Mouse (Mus musculus) CH12.LX (cell line): ENCODE measurements at regions not wholly inside any gene's neighbourhood (a gene's known extent, or its start where the extent isn't known, plus 50 kb on each side); places are given as distances from the start of the nearest gene placed in this dataset.

Source experiments
- DNase-seq: peaks from one replicate; pipeline ENCODE4 v3.0.0-alpha.2; 2013; ENCODE audit errors: extremely low read depth
- H3K27ac ChIP-seq: 2 replicates; pipeline ENCODE4 v1.5.1; 2012; ENCODE audit warnings: low read depth, mild to moderate bottlenecking, control low read depth, moderate library complexity; ENCODE audit not compliant: insufficient read depth
- H3K27me3 ChIP-seq: replicated peaks from 2 replicates; pipeline ENCODE3; 2012; ENCODE audit warnings: inconsistent platforms
- H3K36me3 ChIP-seq, 2 experiments: replicated peaks in 1 of 2; 2 replicates each; pipeline versions ENCODE3 to v1.6.1; 2012; ENCODE audit warnings: inconsistent platforms in 1 of 2, low read length in 1 of 2, mild to moderate bottlenecking in 1 of 2, mixed read lengths in 1 of 2, moderate library complexity in 1 of 2; ENCODE audit not compliant: control insufficient read depth in 1 of 2, insufficient read depth in 1 of 2
- H3K4me1 ChIP-seq, 2 experiments: 2 replicates each; pipeline ENCODE4 v1.6.1; 2012; ENCODE audit warnings: inconsistent platforms in 1 of 2, moderate library complexity in 1 of 2; ENCODE audit not compliant: insufficient read depth in 2 of 2, control insufficient read depth in 1 of 2
- H3K4me2 ChIP-seq: 2 replicates; pipeline ENCODE4 v1.6.1; 2012; ENCODE audit warnings: low read depth, mild to moderate bottlenecking, control low read depth; ENCODE audit not compliant: poor library complexity, insufficient read depth, severe bottlenecking
- H3K4me3 ChIP-seq, 3 experiments: fragments of 150-350 bp in 1 of 3; sonication (generic) in 1 of 3; replicated peaks in 1 of 3; 2 replicates each; pipeline versions ENCODE3 to v1.5.1; 2011 to 2012; ENCODE audit warnings: low read depth in 2 of 3, low read length in 2 of 3, mild to moderate bottlenecking in 2 of 3, moderate library complexity in 2 of 3, control low read depth in 1 of 3, improper control_type of control experiment in 1 of 3, inconsistent platforms in 1 of 3, mixed read lengths in 1 of 3; ENCODE audit not compliant: poor library complexity in 1 of 3
- H3K79me2 ChIP-seq: replicated peaks from 2 replicates; pipeline ENCODE4 v1.6.1; 2012; ENCODE audit warnings: mild to moderate bottlenecking, moderate library complexity; ENCODE audit not compliant: control insufficient read depth, poor library complexity, insufficient read depth, severe bottlenecking; ENCODE audit errors: extremely low read depth
- H3K9ac ChIP-seq: 2 replicates; pipeline ENCODE4 v1.6.1; 2012; ENCODE audit warnings: low read depth, mild to moderate bottlenecking, control low read depth, moderate library complexity; ENCODE audit not compliant: insufficient read depth
- H3K9me3 ChIP-seq: replicated peaks from 2 replicates; pipeline ENCODE3; 2012; ENCODE audit warnings: low read length, inconsistent platforms, mixed read lengths
- BHLHE40 ChIP-seq: IDR thresholded peaks from 2 replicates; pipeline ENCODE4 v1.6.1; 2011; ENCODE audit warnings: mild to moderate bottlenecking, low read depth, low read length, improper control_type of control experiment
- CHD1 ChIP-seq: IDR thresholded peaks from 2 replicates; pipeline ENCODE4 v1.6.1; 2012; ENCODE audit warnings: low read depth, low read length, improper control_type of control experiment, inconsistent platforms
- CHD2 ChIP-seq: IDR thresholded peaks from 2 replicates; pipeline ENCODE4 v1.6.1; 2011; ENCODE audit warnings: low read length, improper control_type of control experiment
- CTCF ChIP-seq, 2 experiments: IDR thresholded peaks in 1 of 2; conservative IDR thresholded peaks in 1 of 2; 2 replicates each; pipeline ENCODE4 v1.5.1; 2011 to 2012; ENCODE audit warnings: low read depth in 2 of 2, low read length in 2 of 2, improper control_type of control experiment in 1 of 2, inconsistent platforms in 1 of 2, mild to moderate bottlenecking in 1 of 2, moderate library complexity in 1 of 2
- E2F4 ChIP-seq: IDR thresholded peaks from 2 replicates; pipeline ENCODE4 v1.6.1; 2011; ENCODE audit warnings: low read depth, low read length, improper control_type of control experiment; ENCODE audit not compliant: insufficient replicate concordance
- ELF1 ChIP-seq: IDR thresholded peaks from 2 replicates; pipeline ENCODE4 v1.6.1; 2014; ENCODE audit warnings: low read depth, mild to moderate bottlenecking, inconsistent platforms, low read length, improper control_type of control experiment
- EP300 ChIP-seq: IDR thresholded peaks from 2 replicates; pipeline ENCODE4 v1.6.1; 2011; ENCODE audit warnings: low read length, improper control_type of control experiment
- GABPA ChIP-seq: IDR thresholded peaks from 2 replicates; pipeline ENCODE4 v1.6.1; 2012; ENCODE audit warnings: low read depth, low read length, improper control_type of control experiment, inconsistent platforms; ENCODE audit not compliant: insufficient replicate concordance
- HCFC1 ChIP-seq: IDR thresholded peaks from 2 replicates; pipeline ENCODE4 v1.6.1; 2012; ENCODE audit warnings: low read depth, mild to moderate bottlenecking, inconsistent platforms, low read length, improper control_type of control experiment
- IRF4 ChIP-seq: IDR thresholded peaks from 2 replicates; pipeline ENCODE4 v1.6.1; 2014; ENCODE audit warnings: low read depth, mild to moderate bottlenecking, inconsistent platforms, low read length, improper control_type of control experiment
- JUND ChIP-seq: conservative IDR thresholded peaks from 2 replicates; pipeline ENCODE4 v1.6.1; 2011; ENCODE audit warnings: low read depth, low read length, improper control_type of control experiment
- KAT2A ChIP-seq: IDR thresholded peaks from 2 replicates; pipeline ENCODE4 v1.6.1; 2012; ENCODE audit warnings: low read length, improper control_type of control experiment, inconsistent platforms; ENCODE audit not compliant: insufficient replicate concordance
- MAFK ChIP-seq: IDR thresholded peaks from 2 replicates; pipeline ENCODE4 v1.6.1; 2011; ENCODE audit warnings: low read length, improper control_type of control experiment; ENCODE audit not compliant: insufficient replicate concordance
- MAX ChIP-seq: IDR thresholded peaks from 2 replicates; pipeline ENCODE4 v1.6.1; 2011; ENCODE audit warnings: low read length, improper control_type of control experiment
- MYC ChIP-seq: IDR thresholded peaks from 2 replicates; pipeline ENCODE4 v1.6.1; 2011; ENCODE audit warnings: low read depth, mild to moderate bottlenecking, improper control_type of control experiment, low read length
- NRF1 ChIP-seq: IDR thresholded peaks from 2 replicates; pipeline ENCODE4 v1.6.1; 2014; ENCODE audit warnings: low read depth, mild to moderate bottlenecking, inconsistent platforms, low read length, improper control_type of control experiment, moderate library complexity
- PAX5 ChIP-seq: IDR thresholded peaks from 2 replicates; pipeline ENCODE4 v1.6.1; 2012; ENCODE audit warnings: low read length, inconsistent platforms, mixed read lengths
- POLR2A ChIP-seq: IDR thresholded peaks from 2 replicates; pipeline ENCODE4 v1.6.1; 2011; ENCODE audit warnings: low read depth, mild to moderate bottlenecking, improper control_type of control experiment, low read length
- POLR2AphosphoS2 ChIP-seq: IDR thresholded peaks from 2 replicates; pipeline ENCODE4 v1.6.1; 2011; ENCODE audit warnings: low read depth, low read length, improper control_type of control experiment
- SMC3 ChIP-seq: IDR thresholded peaks from 2 replicates; pipeline ENCODE4 v1.6.1; 2011; ENCODE audit warnings: low read depth, low read length, improper control_type of control experiment
- TBP ChIP-seq: conservative IDR thresholded peaks from 2 replicates; pipeline ENCODE4 v1.6.1; 2011; ENCODE audit warnings: low read depth, low read length, improper control_type of control experiment
- UBTF ChIP-seq: IDR thresholded peaks from 2 replicates; pipeline ENCODE4 v1.6.1; 2012; ENCODE audit warnings: low read depth, mild to moderate bottlenecking, inconsistent platforms, low read length, improper control_type of control experiment, moderate library complexity
- USF1 ChIP-seq: IDR thresholded peaks from 2 replicates; pipeline ENCODE4 v1.6.1; 2014; ENCODE audit warnings: low read depth, mild to moderate bottlenecking, inconsistent platforms, low read length, improper control_type of control experiment
- USF2 ChIP-seq: conservative IDR thresholded peaks from 2 replicates; pipeline ENCODE4 v1.6.1; 2011; ENCODE audit warnings: low read depth, low read length, improper control_type of control experiment
- ZC3H11A ChIP-seq: IDR thresholded peaks from 2 replicates; pipeline ENCODE4 v1.6.1; 2012; ENCODE audit warnings: low read depth, mild to moderate bottlenecking, inconsistent platforms, low read length, improper control_type of control experiment
- ZKSCAN1 ChIP-seq: IDR thresholded peaks from 2 replicates; pipeline ENCODE4 v1.6.1; 2012; ENCODE audit warnings: low read depth, inconsistent platforms, low read length, improper control_type of control experiment, borderline replicate concordance
- ZNF384 ChIP-seq: IDR thresholded peaks from 2 replicates; pipeline ENCODE4 v1.6.1; 2012; ENCODE audit warnings: low read depth, low read length, improper control_type of control experiment, inconsistent platforms
- dilution Hi-C: fragments of 300-500 bp; cut with MboI; formaldehyde crosslinking; loops from 2 replicates; pipeline ENCODE4 v1.14.3; 2020; ENCODE audit warnings: low sequenced_read_pairs; ENCODE audit not compliant: extremely low pct_unique_long_range_greater_than_20kb, extremely low pct_ligation_motif_present
- in situ Hi-C: fragments of 300-500 bp; cut with MboI; formaldehyde crosslinking; loops from 3 replicates; pipeline ENCODE4 v1.14.3; 2019; ENCODE audit warnings: low sequenced_read_pairs, low pct_ligation_motif_present, low pct_unique_long_range_greater_than_20kb, mixed read lengths

GRCm38 (mm10) chr4:82218616-82219015 lies 486.9 kb downstream of the Nfib start:
- H3K4me2 ChIP-seq, result no peak overlapping the region
- no peaks in the 10 kb centered on the region for H3K27me3 ChIP-seq
- no peaks in the 10 kb centered on the region for H3K4me1 ChIP-seq
- in situ Hi-C loops, result no loop called here
- H3K36me3 ChIP-seq, result no peaks in the 10 kb centered on the region
- DNase-seq, result no peak
- H3K9me3 ChIP-seq, result no peaks in the 10 kb centered on the region
- dilution Hi-C loops, result no loop called here
- no peak overlapping the region for H3K27ac ChIP-seq
- TF ChIP-seq MAFK (no peak), ZKSCAN1 (no peak), ZNF384 (no peak), SMC3 (no peak), GABPA (no peak), ZC3H11A (no peak), MYC (no peak), CHD1 (no peak), KAT2A (no peak), BHLHE40 (no peak), CTCF (conservative IDR thresholded peaks at IDR 0.05 in 1 of 2, IDR thresholded peaks at IDR 0.05 in 1 of 2; ENCODE audit: low read depth in 2 of 2, low read length in 2 of 2) (no peak), CHD2 (no peak), POLR2AphosphoS2 (no peak), ELF1 (no peak), PAX5 (no peak), HCFC1 (no peak)
- H3K9ac ChIP-seq, result no peak overlapping the region
- H3K4me3 ChIP-seq, result no peak overlapping the region
- H3K79me2 ChIP-seq, result no peaks in the 10 kb centered on the region

- Histone ChIP-seq H3K9me3 (peaks cover 2% of the 10 kb centered on the region), H3K4me3 (no peak overlapping the region), H3K4me1 (peaks cover 0 to 5% of the 10 kb centered on the region in 2 experiments; a peak in 2 of 4 replicates), H3K36me3 (no peaks in the 10 kb centered on the region), H3K4me2 (no peak overlapping the region), H3K27me3 (no peaks in the 10 kb centered on the region), H3K9ac (no peak overlapping the region), H3K79me2 (no peaks in the 10 kb centered on the region), H3K27ac (no peak overlapping the region)
- in situ Hi-C loops (no loop called here), dilution Hi-C loops (no loop called here)
- no peak for TF ChIP-seq UBTF
- no peak for TF ChIP-seq EP300
- TF ChIP-seq POLR2A, result no peak
- TF ChIP-seq MAX, result no peak
- no peak for TF ChIP-seq POLR2AphosphoS2
- TF ChIP-seq ELF1, result no peak
- TF ChIP-seq IRF4, result no peak
- TF ChIP-seq USF2, result no peak
- TF ChIP-seq BHLHE40, result no peak
- TF ChIP-seq USF1, result no peak
- TF ChIP-seq CHD2, result no peak
- no peak for TF ChIP-seq NRF1
- no peak for TF ChIP-seq TBP
- no peak for TF ChIP-seq JUND
- TF ChIP-seq E2F4, result no peak
- no peak for DNase-seq
Measured at GRCm38 (mm10) chr4:82207031-82207430, 498.5 kb downstream of the Nfib start.
